Mouse (Mus musculus) olfactory bulb, adult 2 months (tissue): ENCODE results near the gene Acvr2b. TPM values are rescaled to one million over a fixed set of nuclear protein-coding genes. Genes with fewer than 3 reads are reported as not detected.

Experiments
- H3K27ac ChIP-seq: fragments of 200-500 bp; 2 replicates; pipeline ENCODE4 v1.5.1; 2012; ENCODE audit warnings: low read depth, low read length; ENCODE audit not compliant: insufficient read depth
- H3K4me1 ChIP-seq: fragments of 200-500 bp; 2 replicates; pipeline ENCODE4 v1.6.1; 2012; ENCODE audit warnings: low read length; ENCODE audit not compliant: control insufficient read depth, insufficient read depth
- H3K4me3 ChIP-seq: fragments of 200-500 bp; 2 replicates; pipeline ENCODE4 v1.5.1; 2012; ENCODE audit warnings: mild to moderate bottlenecking, low read depth, low read length, moderate library complexity; ENCODE audit not compliant: insufficient read depth
- CTCF ChIP-seq: fragments of 200-500 bp; IDR thresholded peaks from 2 replicates; pipeline ENCODE4 v1.5.1; 2012; ENCODE audit warnings: low read depth, mild to moderate bottlenecking, low read length, moderate library complexity; ENCODE audit not compliant: insufficient read depth
- POLR2A ChIP-seq: fragments of 200-500 bp; IDR thresholded peaks from 2 replicates; pipeline ENCODE4 v1.6.1; 2012; ENCODE audit warnings: mild to moderate bottlenecking, low read depth, low read length, moderate library complexity; ENCODE audit not compliant: insufficient read depth
- WGBS: fragments of 180-500 bp; shearing (Covaris S2); methylation state at CpG from one replicate; pipeline ENCODE4 v1.1.7; 2018; 5-methylcytosine and 5-hydroxymethylcytosine counted together
- polyA plus RNA-seq: library from polyadenylated mRNA; stranded (reverse); fragments of >200 nt; gene quantifications from 2 replicates; pipeline ENCODE4 v1.2.4, GENCODE M21; 2012; ENCODE audit warnings: low replicate concordance; ENCODE audit not compliant: missing spikeins, insufficient read depth, insufficient read length

The Acvr2b gene
- polyA plus RNA-seq, 1 experiment = not detected

- peaks cover 9% of the 10 kb centered on the region for H3K4me1 ChIP-seq
- 82% methylated on average over 15 of the region's 15 CpGs for WGBS
- no peak for TF ChIP-seq CTCF
- TF ChIP-seq POLR2A = no peak
- H3K27ac ChIP-seq = no peak overlapping the region
- no peak overlapping the region for H3K4me3 ChIP-seq
Measured at GRCm38 (mm10) chr9:119474717-119475611, 73.0 kb downstream of the Acvr2b start.

- Histone ChIP-seq H3K27ac (no peak overlapping the region), H3K4me1 (peaks cover 9% of the 10 kb centered on the region), H3K4me3 (no peak overlapping the region)
- WGBS = 72% methylated on average over 6 of the region's 6 CpGs
- no peak for TF ChIP-seq CTCF
- TF ChIP-seq POLR2A = no peak
Measured at GRCm38 (mm10) chr9:119477754-119478153, 75.8 kb downstream of the Acvr2b start.

- Histone ChIP-seq H3K4me1 (peaks cover 9% of the 10 kb centered on the region), H3K27ac (no peak overlapping the region), H3K4me3 (no peak overlapping the region)
- 58% methylated on average over 11 of the region's 11 CpGs for WGBS
- no peak for TF ChIP-seq POLR2A
- TF ChIP-seq CTCF = no peak
Measured at GRCm38 (mm10) chr9:119478345-119478744, 76.4 kb downstream of the Acvr2b start.

- TF ChIP-seq POLR2A = no peak
- TF ChIP-seq CTCF = no peak
Measured at GRCm38 (mm10) chr9:119479297-119479696, 77.4 kb downstream of the Acvr2b start.

GRCm38 (mm10) chr9:119481612-119482011 lies 79.7 kb downstream of the Acvr2b start:
- Histone ChIP-seq H3K27ac (no peak overlapping the region), H3K4me1 (peaks cover 11% of the 10 kb centered on the region), H3K4me3 (no peak overlapping the region)
- WGBS = 95% methylated on average over 4 of the region's 4 CpGs
- TF ChIP-seq POLR2A (no peak), CTCF (no peak)

More at GRCm38 (mm10) chr9:119479297-119479696, 77.4 kb downstream of the Acvr2b start:
- WGBS = 50% methylated on average over 8 of the region's 8 CpGs
- no peak overlapping the region for H3K4me3 ChIP-seq
- H3K4me1 ChIP-seq = peaks cover 14% of the 10 kb centered on the region
- H3K27ac ChIP-seq = no peak overlapping the region

GRCm38 (mm10) chr9:119483554-119484353 lies 81.8 kb downstream of the Acvr2b start:
- TF ChIP-seq POLR2A = no peak
- no peak for TF ChIP-seq CTCF
- H3K4me3 ChIP-seq = no peak overlapping the region
- peaks cover 11% of the 10 kb centered on the region for H3K4me1 ChIP-seq
- H3K27ac ChIP-seq = no peak overlapping the region
- WGBS = 64% methylated on average over 23 of the region's 23 CpGs

- Histone ChIP-seq H3K4me1 (peaks cover 5% of the 10 kb centered on the region; the same call in 1 of the 2 replicates), H3K4me3 (no peak overlapping the region), H3K27ac (no peak overlapping the region)
- no peak for TF ChIP-seq POLR2A
- TF ChIP-seq CTCF = no peak
- 80% methylated on average over 9 of the region's 9 CpGs for WGBS
Measured at GRCm38 (mm10) chr9:119484420-119484819, 82.5 kb downstream of the Acvr2b start.

Other genes starting within 250 kb of the Acvr2b start
- not detected in 2 replicates for gene Acaa1b, start 245.0 kb upstream of the Acvr2b start, polyA plus RNA-seq
- not detected in 2 replicates for gene Gm47289, start 243.0 kb upstream of the Acvr2b start, polyA plus RNA-seq
- gene Slc22a13, start 193.0 kb upstream of the Acvr2b start, polyA plus RNA-seq = not detected in 2 replicates
- not detected in 2 replicates for gene Oxsr1, start 79.7 kb upstream of the Acvr2b start, polyA plus RNA-seq
- not detected in 2 replicates for gene Acaa1a, start 62.4 kb upstream of the Acvr2b start, polyA plus RNA-seq
- gene Myd88, start 60.7 kb upstream of the Acvr2b start, polyA plus RNA-seq = not detected in 2 replicates
- not detected in 2 replicates for gene Xylb, start 44.7 kb upstream of the Acvr2b start, polyA plus RNA-seq
- not detected in 2 replicates for gene Slc22a14, start 36.6 kb upstream of the Acvr2b start, polyA plus RNA-seq
- not detected in 2 replicates for gene Exog, start 42.8 kb downstream of the Acvr2b start, polyA plus RNA-seq
- gene Scn5a, start 176.9 kb downstream of the Acvr2b start, polyA plus RNA-seq = not detected in 2 replicates